Mouse (Mus musculus) erythroblast, embryonic 14.5 days (primary cell): ENCODE measurements around the gene Calu.

ENCODE experiments used
- GATA1 ChIP-seq: IDR thresholded peaks from 2 replicates; pipeline ENCODE4 v1.6.1; 2012; ENCODE audit warnings: low read length, inconsistent platforms, mixed read lengths
- TAL1 ChIP-seq: IDR thresholded peaks from 3 replicates; pipeline ENCODE4 v1.6.1; 2012; ENCODE audit warnings: low read length, inconsistent platforms, mixed read lengths

- TF ChIP-seq TAL1 (no peak), GATA1 (no peak)
Observed at GRCm38 (mm10) chr6:29313690-29314202, 34.1 kb upstream of the Calu start.
